Mouse (Mus musculus): ENCODE measurements around the gene Cd59b.

DNA sequence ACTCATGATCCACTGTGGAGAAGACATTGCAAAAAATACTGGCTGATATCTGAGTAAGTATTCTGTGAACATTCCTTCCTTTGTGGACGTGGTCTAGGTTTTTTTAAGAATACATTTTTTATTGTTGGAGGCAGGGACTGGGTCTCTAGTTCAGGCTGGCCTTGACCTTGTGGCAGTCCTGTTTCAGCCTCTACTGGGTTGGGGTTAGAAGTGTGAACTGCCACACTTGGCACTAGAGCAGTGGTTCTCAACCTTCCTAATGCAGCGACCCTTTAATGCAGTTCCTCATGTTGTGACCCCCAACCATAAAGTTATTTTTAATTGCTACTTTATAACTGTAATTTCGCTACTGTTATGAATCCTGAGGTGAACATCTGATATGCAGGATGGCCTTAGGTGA lies 39.3 kb upstream of the Cd59b start:
- TF ChIP-seq CTCF (IDR thresholded peaks at IDR 0.05; ENCODE audit: control insufficient read depth, insufficient read depth, low read length): no peak
- no peak for TF ChIP-seq POLR2A (IDR thresholded peaks at IDR 0.05; ENCODE audit: borderline replicate concordance, control insufficient read depth, low read depth, low read length)
